ENCODE assay signal across 11 mouse cellular contexts in the genomic region with DNA sequence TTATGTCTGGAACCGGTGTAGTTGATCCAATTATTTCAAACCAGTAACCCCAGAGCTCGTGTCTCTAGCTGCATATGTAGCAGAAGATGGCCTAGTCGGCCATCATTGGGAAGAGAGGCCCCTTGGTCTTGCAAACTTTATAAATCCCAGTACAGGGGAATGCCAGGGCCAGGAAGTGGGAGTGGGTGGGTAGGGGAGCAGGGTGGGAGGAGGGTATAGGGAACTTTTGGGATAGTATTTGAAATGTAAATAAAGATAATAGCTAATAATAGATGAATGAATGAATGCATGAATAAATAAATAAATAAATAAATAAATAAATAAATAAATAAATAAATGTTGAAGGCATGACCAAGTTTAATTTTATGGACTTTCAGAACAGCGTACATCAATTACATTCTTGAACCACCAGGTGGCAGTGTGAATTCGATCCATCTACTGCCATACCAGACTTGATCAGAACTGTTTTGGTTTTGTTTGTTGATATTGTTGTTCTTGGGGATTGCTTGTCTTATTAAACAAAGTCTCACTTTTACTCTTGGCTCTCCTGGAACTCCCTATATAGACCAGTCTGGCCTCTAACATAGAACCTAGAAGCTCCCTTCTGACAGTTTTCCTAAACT. TPM values are rescaled to one million over a fixed set of nuclear protein-coding genes. Genes with fewer than 3 reads are reported as not detected.
DNase-seq lines count a peak whose midpoint lies in the region; ATAC-seq lines count a peak whose summit lies in the region.
"Not testable (repeated sequence)": the region's sequence is repeated elsewhere in the genome, so short reads cannot be mapped to it uniquely, and the experiment has no call there.
"Had no signal": no experiment of that assay in that cellular context is flagged by ENCODE, and none has a peak within 500 bp of the region (broad histone marks: within the 10 kb centered on the region; RNA-seq: fewer than 3 reads in every experiment).

No protein-coding gene starts in this region.

- H3K9ac ChIP-seq in intestine, embryonic 14.5 days (ENCODE audit: low read length), result not testable (repeated sequence)

- intact Hi-C loops in left cerebral cortex, postnatal 14 days (cut with DNase I), result loop anchor here (5.0 to 10.0 kb wide), 2 partner anchors 118 to 210 kb away; partner anchors contain the start of genes Eif3f and Nlrp10

- H3K4me2 ChIP-seq in intestine, embryonic 14.5 days (ENCODE audit: low read length), result not testable (repeated sequence)

- not testable (repeated sequence) for H3K4me1 ChIP-seq in intestine, embryonic 14.5 days (replicated peaks; ENCODE audit: control insufficient read depth, insufficient read depth, low read length)

- peak; percentile 83 for ATAC-seq in common myeloid progenitor, adult 5-6 weeks (replicated peaks; ENCODE audit: low read depth, poor library complexity, severe bottlenecking)
- ATAC-seq in intestine, embryonic 14.5 days (replicated peaks; ENCODE audit: low FRiP score, low TSS enrichment, low read depth), result peak; percentile 83

- H3K4me3 ChIP-seq in intestine, embryonic 14.5 days (ENCODE audit: low read depth, low read length), result not testable (repeated sequence)

- peak; percentile 65 for DNase-seq in 3T3-L1 (ENCODE audit: low read depth, low spot score)
- peak; percentile 4 to 71 for DNase-seq in adrenal gland, adult (ENCODE audit: inconsistent age in 2 of 2, low spot score in 1 of 2)
- DNase-seq in gastrocnemius, adult 18-20 months (ENCODE audit: low spot score), result peak; percentile 10
- DNase-seq in intestine, embryonic 14.5 days (ENCODE audit: low spot score), result not testable (repeated sequence)
- DNase-seq in left cerebral cortex, postnatal 14 days (ENCODE audit: low spot score in 2 of 2), result peak; percentile 32 to 46
- DNase-seq in mesoderm, embryonic 11.5 days (ENCODE audit: low read depth, low spot score), result peak; percentile 57
- DNase-seq in right cerebral cortex, adult 2 months (ENCODE audit: low spot score in 2 of 2), result peak; percentile 6 to 46

- H3K27ac ChIP-seq in intestine, embryonic 14.5 days (ENCODE audit: low read depth), result not testable (repeated sequence)

- 49% methylated on average over 5 of the region's 5 CpGs for WGBS in intestine, embryonic 14.5 days

- H3K9me3 ChIP-seq in intestine, embryonic 14.5 days (ENCODE audit: control insufficient read depth, low read length), result not testable (repeated sequence)

- H3K36me3 ChIP-seq in intestine, embryonic 14.5 days (ENCODE audit: control insufficient read depth, insufficient read depth, low read length), result not testable (repeated sequence)

- H3K27me3 ChIP-seq in intestine, embryonic 14.5 days (replicated peaks; ENCODE audit: control insufficient read depth, insufficient read depth, low read length), result not testable (repeated sequence)

RNA-seq across cellular contexts. Expression of gene Olfr514, which starts 11.1 kb away (rescaled TPM):
- not detected in 2 replicates for total RNA-seq in common myeloid progenitor, adult 5-6 weeks (2017)
- not detected for total RNA-seq in gastrocnemius, adult 18-20 months (2021)
- polyA plus RNA-seq in intestine, embryonic 14.5 days (2014; fragmentation: Nextera tagmentation; extraction: Ambion mirVana), result not detected in 2 replicates
- total RNA-seq in left cerebral cortex, postnatal 14 days (2021), result not detected
- total RNA-seq: gastrocnemius, adult 8-10 months had no signal
- polyA plus RNA-seq: intestine, embryonic 15.5 days; liver, embryonic 13.5 days had no signal

RNA-seq across cellular contexts. Expression of gene Olfr516, which starts 35.6 kb away (rescaled TPM):
- not detected in 2 replicates for total RNA-seq in common myeloid progenitor, adult 5-6 weeks (2017)
- not detected for total RNA-seq in gastrocnemius, adult 18-20 months (2021)
- not detected in 2 replicates for polyA plus RNA-seq in intestine, embryonic 14.5 days (2014; fragmentation: Nextera tagmentation; extraction: Ambion mirVana)
- not detected for total RNA-seq in left cerebral cortex, postnatal 14 days (2021)
- total RNA-seq: gastrocnemius, adult 8-10 months had no signal
- polyA plus RNA-seq: intestine, embryonic 15.5 days; liver, embryonic 13.5 days had no signal

RNA-seq across cellular contexts. Expression of gene Olfr517, which starts 57.5 kb away (rescaled TPM):
- total RNA-seq in common myeloid progenitor, adult 5-6 weeks (2017), result not detected in 2 replicates
- total RNA-seq in gastrocnemius, adult 18-20 months (2021), result not detected
- polyA plus RNA-seq in intestine, embryonic 14.5 days (2014; fragmentation: Nextera tagmentation; extraction: Ambion mirVana), result not detected in 2 replicates
- total RNA-seq in left cerebral cortex, postnatal 14 days (2021), result not detected
- total RNA-seq: gastrocnemius, adult 8-10 months had no signal
- polyA plus RNA-seq: intestine, embryonic 15.5 days; liver, embryonic 13.5 days had no signal
